Mouse (Mus musculus) forelimb bud, embryonic 11.5 days (tissue): ENCODE data around the gene Cxcl9.
A peak's percentile ranks its signal among the peaks of the same experiment; 100 is the strongest.

ENCODE experiments used
- DNase-seq: peaks from one replicate; pipeline ENCODE4 v3.0.0-alpha.2; 2012; ENCODE audit warnings: low read depth, low spot score

Cxcl9 gene

DNA sequence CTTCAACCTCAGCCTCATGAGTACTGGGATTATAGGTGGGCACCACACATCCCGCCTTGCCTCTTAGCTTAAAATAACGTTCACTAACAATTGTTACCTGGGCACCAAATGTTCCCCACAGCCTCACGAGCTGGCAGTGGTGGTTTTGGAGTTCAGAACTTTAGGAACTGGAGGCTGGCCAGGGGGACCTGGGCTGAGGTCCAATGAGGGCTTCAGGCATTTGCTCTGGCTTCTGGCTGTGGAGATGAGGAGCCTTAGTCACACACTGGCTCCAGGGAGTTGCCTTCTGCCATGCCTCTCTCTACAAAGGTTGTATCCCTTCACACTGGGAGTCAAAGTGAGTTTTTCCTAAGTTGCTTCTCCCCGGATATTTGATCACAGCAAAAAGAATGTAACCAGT lies 45.3 kb downstream of the Cxcl9 start:
- DNase-seq, result no peak

DNA sequence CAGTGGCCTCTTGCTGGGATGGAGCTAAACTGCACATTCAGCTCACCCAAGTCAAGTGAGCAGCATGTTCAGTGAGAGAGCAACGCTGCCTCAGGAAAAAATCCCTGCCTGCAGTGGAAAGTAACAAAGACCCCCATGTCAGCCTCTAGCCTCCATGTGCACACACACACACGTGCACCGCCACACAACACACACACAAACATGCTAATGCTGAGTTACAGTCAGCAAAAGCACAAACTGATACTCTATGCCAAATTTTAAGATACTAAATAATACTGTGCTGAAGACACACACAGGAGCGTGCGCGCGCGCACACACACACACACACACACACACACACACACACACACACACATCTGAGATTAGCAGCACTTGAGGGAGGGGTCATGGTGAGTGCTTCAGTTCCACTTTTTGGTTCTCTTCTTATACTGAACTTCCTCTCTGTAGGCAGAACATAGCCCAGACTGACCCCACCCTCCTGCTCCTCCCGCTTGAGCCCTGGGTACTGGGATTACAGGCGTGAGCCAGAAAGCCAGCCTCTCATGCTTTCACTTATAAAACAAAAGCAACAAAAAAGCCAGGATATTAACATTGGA lies 48.8 kb downstream of the Cxcl9 start:
- DNase-seq, result no peak

DNA sequence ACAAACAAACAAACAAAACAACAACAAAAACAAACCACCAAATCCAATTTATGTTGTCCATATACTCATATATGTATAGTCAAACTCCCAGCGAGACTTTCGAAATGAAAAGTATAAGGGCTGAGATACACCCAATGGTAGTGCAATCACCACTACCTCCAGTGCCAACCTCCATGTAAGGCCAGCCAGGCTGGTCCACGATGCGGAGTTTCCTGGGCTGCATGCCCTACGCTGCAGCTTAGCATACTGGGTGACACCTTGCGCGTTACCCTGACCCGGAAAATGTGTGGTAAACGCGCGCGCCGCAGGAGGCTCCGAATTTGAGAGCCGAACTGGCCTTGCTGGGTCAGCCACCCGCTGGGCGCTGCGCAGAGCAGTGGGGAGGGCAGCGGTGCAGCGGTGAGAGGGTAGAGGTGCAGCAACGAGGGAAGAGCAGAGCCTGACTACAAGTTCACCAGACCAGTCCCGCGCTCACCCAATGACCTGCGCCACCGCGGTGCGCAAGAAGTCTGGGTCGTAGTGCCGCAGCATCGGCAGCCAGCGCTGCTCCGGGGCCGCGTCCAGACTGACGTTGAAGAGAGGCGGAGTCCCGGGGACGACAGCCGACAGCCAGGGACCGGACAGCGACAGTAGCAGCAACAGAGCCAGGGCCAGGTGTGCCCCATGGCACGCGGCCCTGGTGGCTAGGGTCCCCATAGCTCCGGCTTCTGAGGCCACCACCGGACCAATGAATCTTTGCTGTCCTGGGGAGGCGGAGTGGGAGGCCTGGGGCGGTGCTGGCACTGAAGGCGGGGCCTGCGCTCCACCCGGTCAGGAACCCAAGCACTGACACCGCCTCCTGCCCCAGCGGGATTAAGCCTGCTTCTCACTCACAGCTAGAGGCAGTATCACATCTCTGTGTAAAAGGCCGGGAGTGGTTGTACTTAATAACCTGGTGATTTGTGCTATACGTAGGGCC lies 50.2 kb downstream of the Cxcl9 start, which contains the start of gene Naaa:
Gene Naaa (minus strand): TSS at position 734 of the 958 bp plus-strand sequence.
- peak; percentile 69 for DNase-seq
